Mouse (Mus musculus) E14TG2a.4 (cell line): Measurements from ENCODE around the gene Eps15.

Source experiments
- CTCF ChIP-seq: conservative IDR thresholded peaks from 2 replicates; pipeline ENCODE4 v1.5.1; 2014; ENCODE audit warnings: low read length
- NANOG ChIP-seq: IDR thresholded peaks from 2 replicates; pipeline ENCODE4 v1.6.1; 2014; ENCODE audit warnings: borderline replicate concordance, low read length, mixed read lengths
- POU5F1 ChIP-seq: IDR thresholded peaks from 2 replicates; pipeline ENCODE4 v1.6.1; 2014; ENCODE audit warnings: low read length, borderline replicate concordance

- TF ChIP-seq CTCF, result no peak
- TF ChIP-seq NANOG, result no peak
- TF ChIP-seq POU5F1, result no peak
Measured at GRCm38 (mm10) chr4:109417998-109418397, 137.9 kb downstream of the Eps15 start.
